Mouse (Mus musculus) liver, embryonic 11.5 days (tissue): ENCODE results near the gene Cntnap2. TPM values are rescaled to one million over a fixed set of nuclear protein-coding genes. Genes with fewer than 3 reads are reported as not detected.

Experiments used
- ATAC-seq: fragments of 200-750 bp; cut with Nextera tagmentation; replicated peaks from 2 replicates; pipeline ENCODE4 v1.8.0; 2017; ENCODE audit warnings: moderate number of reproducible peaks, mild to moderate bottlenecking, moderate TSS enrichment, moderate library complexity; ENCODE audit not compliant: low FRiP score
- DNase-seq: peaks from one replicate; pipeline ENCODE4 v3.0.0-alpha.2; 2017; ENCODE audit warnings: low spot score
- H3K27ac ChIP-seq: fragments of 300-500 bp; sonication (generic); 2 replicates; pipeline ENCODE4 v1.5.1; 2014; ENCODE audit warnings: mild to moderate bottlenecking, low read depth, low read length, control low read depth
- H3K27me3 ChIP-seq: fragments of 300-500 bp; sonication (generic); replicated peaks from 2 replicates; pipeline ENCODE4 v1.6.1; 2014; ENCODE audit warnings: low read length, mixed read lengths; ENCODE audit not compliant: control insufficient read depth, insufficient read depth
- H3K36me3 ChIP-seq: fragments of 300-500 bp; sonication (generic); 2 replicates; pipeline ENCODE4 v1.6.1; 2014; ENCODE audit warnings: mild to moderate bottlenecking, low read length, moderate library complexity, mixed read lengths; ENCODE audit not compliant: control insufficient read depth, insufficient read depth
- H3K4me1 ChIP-seq: fragments of 300-500 bp; sonication (generic); replicated peaks from 2 replicates; pipeline ENCODE4 v1.6.1; 2014; ENCODE audit warnings: low read length, mixed read lengths; ENCODE audit not compliant: control insufficient read depth, insufficient read depth
- H3K4me2 ChIP-seq: fragments of 300-500 bp; sonication (generic); 2 replicates; pipeline ENCODE4 v1.6.1; 2014; ENCODE audit warnings: mild to moderate bottlenecking, control low read depth, moderate library complexity
- H3K4me3 ChIP-seq: fragments of 300-500 bp; sonication (generic); 2 replicates; pipeline ENCODE4 v1.5.1; 2014; ENCODE audit warnings: low read depth, low read length, control low read depth
- H3K9ac ChIP-seq: fragments of 300-500 bp; sonication (generic); 2 replicates; pipeline ENCODE4 v1.6.1; 2014; ENCODE audit warnings: low read depth, low read length, control low read depth
- H3K9me3 ChIP-seq: fragments of 300-500 bp; sonication (generic); 2 replicates; pipeline ENCODE4 v1.6.1; 2016; ENCODE audit warnings: low read length, inconsistent platforms, mixed read lengths; ENCODE audit not compliant: control insufficient read depth
- WGBS: fragments of 180-500 bp; shearing (Covaris S2); extraction: QIAGEN DNeasy Blood & Tissue Kit; methylation state at CpG from one replicate; pipeline ENCODE4 v1.1.7; 2014; 5-methylcytosine and 5-hydroxymethylcytosine counted together
- polyA plus RNA-seq: library from polyadenylated mRNA; unstranded; fragments of >200 nt; fragmentation: Nextera tagmentation; extraction: Ambion mirVana; gene quantifications from 2 replicates; pipeline ENCODE4 v1.2.1, GENCODE M21; 2014

The Cntnap2 gene
- polyA plus RNA-seq, 1 experiment from 2014 or later, result 1.2 TPM

- ATAC-seq (no peak), DNase-seq (no peak)
- no peak overlapping the region for H3K9ac ChIP-seq
- no peaks in the 10 kb centered on the region for H3K36me3 ChIP-seq
- no peak overlapping the region for H3K27ac ChIP-seq
- H3K4me3 ChIP-seq, result no peak overlapping the region
- H3K27me3 ChIP-seq, result no peaks in the 10 kb centered on the region
- no peaks in the 10 kb centered on the region for H3K4me1 ChIP-seq
- H3K4me2 ChIP-seq, result no peak overlapping the region
- no peaks in the 10 kb centered on the region for H3K9me3 ChIP-seq
Measured at GRCm38 (mm10) chr6:46774529-46774928, 1715.4 kb downstream of the Cntnap2 start.

DNA sequence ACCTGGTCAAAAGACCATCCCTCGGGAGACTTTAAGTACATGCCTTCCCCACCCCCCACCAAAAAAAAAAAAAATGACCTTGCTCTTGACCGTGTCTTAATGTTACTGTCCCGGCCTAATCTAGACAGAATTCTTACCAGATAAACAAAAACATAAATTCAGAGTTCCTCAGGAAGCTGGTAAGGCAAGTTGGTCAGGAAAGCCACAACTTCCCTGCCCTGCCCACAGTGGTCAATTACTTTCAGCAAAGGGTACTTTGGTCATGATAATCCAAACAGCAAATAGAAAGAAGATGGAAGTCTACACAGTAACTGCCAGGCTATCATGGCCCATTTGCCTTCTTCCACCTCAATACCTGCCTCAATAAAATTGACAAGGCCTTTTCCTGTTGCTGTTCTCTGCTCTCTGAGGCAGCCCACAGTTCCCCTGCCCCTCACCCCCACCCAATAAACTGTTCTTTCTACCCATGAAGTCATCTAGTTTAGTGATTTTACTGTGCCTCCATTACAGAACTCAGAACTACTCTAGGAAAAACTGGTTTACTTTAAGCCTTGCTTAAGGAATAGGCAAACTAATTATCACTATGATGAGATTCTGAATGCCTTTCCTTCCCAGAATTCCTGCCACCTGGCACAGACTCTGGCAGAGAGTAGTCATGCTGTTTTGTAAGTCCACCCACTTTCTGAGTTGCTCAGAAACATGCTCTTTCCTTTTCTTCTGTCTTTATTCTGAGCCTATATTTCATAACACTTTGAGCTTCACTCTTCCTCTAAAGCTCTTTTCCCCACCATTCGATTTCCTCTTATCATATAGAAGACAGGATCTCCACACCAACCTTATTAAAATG lies 1743.3 kb downstream of the Cntnap2 start:
- ATAC-seq, result no peak
- Histone ChIP-seq H3K36me3 (no peaks in the 10 kb centered on the region), H3K9ac (no peak overlapping the region), H3K27me3 (no peaks in the 10 kb centered on the region), H3K4me1 (no peaks in the 10 kb centered on the region), H3K4me3 (no peak overlapping the region), H3K4me2 (no peak overlapping the region), H3K27ac (no peak overlapping the region), H3K9me3 (no peaks in the 10 kb centered on the region)
- WGBS, result 47% methylated on average over 4 of the region's 4 CpGs
- DNase-seq, result no peak

- no peak overlapping the region for H3K27ac ChIP-seq
- no peak overlapping the region for H3K4me3 ChIP-seq
- 72% methylated on average over 3 of the region's 3 CpGs for WGBS
Measured at GRCm38 (mm10) chr6:46856635-46857034, 1797.5 kb downstream of the Cntnap2 start.

GRCm38 (mm10) chr6:46861076-46861475 lies 1801.9 kb downstream of the Cntnap2 start:
- H3K27ac ChIP-seq, result no peak overlapping the region
- ATAC-seq (no peak), DNase-seq (no peak)
- no peak overlapping the region for H3K4me2 ChIP-seq
- no peaks in the 10 kb centered on the region for H3K9me3 ChIP-seq
- 17% methylated on average over 5 of the region's 5 CpGs for WGBS
- H3K27me3 ChIP-seq, result no peaks in the 10 kb centered on the region
- no peaks in the 10 kb centered on the region for H3K36me3 ChIP-seq
- H3K9ac ChIP-seq, result no peak overlapping the region
- no peaks in the 10 kb centered on the region for H3K4me1 ChIP-seq
- no peak overlapping the region for H3K4me3 ChIP-seq

More at GRCm38 (mm10) chr6:46856635-46857034, 1797.5 kb downstream of the Cntnap2 start:
- DNase-seq (no peak), ATAC-seq (no peak)
- H3K36me3 ChIP-seq, result no peaks in the 10 kb centered on the region
- H3K9me3 ChIP-seq, result no peaks in the 10 kb centered on the region
- no peaks in the 10 kb centered on the region for H3K4me1 ChIP-seq
- no peak overlapping the region for H3K4me2 ChIP-seq
- no peak overlapping the region for H3K9ac ChIP-seq
- no peaks in the 10 kb centered on the region for H3K27me3 ChIP-seq

- DNase-seq (no peak), ATAC-seq (no peak)
- no peaks in the 10 kb centered on the region for H3K4me1 ChIP-seq
- no peaks in the 10 kb centered on the region for H3K36me3 ChIP-seq
- no peaks in the 10 kb centered on the region for H3K27me3 ChIP-seq
- no peak overlapping the region for H3K27ac ChIP-seq
- H3K9me3 ChIP-seq, result no peaks in the 10 kb centered on the region
- H3K4me2 ChIP-seq, result no peak overlapping the region
- H3K4me3 ChIP-seq, result no peak overlapping the region
- no peak overlapping the region for H3K9ac ChIP-seq
Measured at GRCm38 (mm10) chr6:46866317-46866716, 1807.2 kb downstream of the Cntnap2 start.

DNA sequence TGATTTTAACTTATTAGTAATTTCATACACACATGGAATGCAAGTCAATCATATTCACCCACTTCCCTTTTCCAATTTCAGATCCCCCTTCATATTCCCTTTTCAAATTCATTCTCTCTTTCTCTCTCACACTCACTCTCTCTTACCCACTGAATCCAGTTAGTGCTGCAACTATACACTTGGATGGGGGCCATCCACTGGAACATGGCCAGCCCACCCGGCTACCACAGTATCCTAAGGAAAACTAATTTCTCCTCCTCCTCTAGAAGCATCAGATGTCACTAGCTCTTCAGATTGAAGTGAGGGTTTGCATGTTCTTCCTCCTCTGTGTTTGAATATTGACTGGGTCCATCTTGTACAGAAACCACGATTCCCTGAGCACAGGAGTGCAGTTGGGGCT lies 1827.1 kb downstream of the Cntnap2 start:
- ATAC-seq (no peak), DNase-seq (no peak)
- Histone ChIP-seq H3K27ac (no peak overlapping the region), H3K9me3 (no peaks in the 10 kb centered on the region), H3K4me3 (no peak overlapping the region), H3K9ac (no peak overlapping the region), H3K4me1 (no peaks in the 10 kb centered on the region), H3K36me3 (no peaks in the 10 kb centered on the region), H3K4me2 (no peak overlapping the region), H3K27me3 (no peaks in the 10 kb centered on the region)
- WGBS, result 78% methylated on average over 2 of the region's 2 CpGs

- no peaks in the 10 kb centered on the region for H3K4me1 ChIP-seq
- no peak overlapping the region for H3K4me3 ChIP-seq
- no peak for DNase-seq
- H3K27me3 ChIP-seq, result no peaks in the 10 kb centered on the region
- WGBS, result 78% methylated on average over 2 of the region's 2 CpGs
- H3K36me3 ChIP-seq, result no peaks in the 10 kb centered on the region
- no peak for ATAC-seq
- H3K27ac ChIP-seq, result no peak overlapping the region
- no peaks in the 10 kb centered on the region for H3K9me3 ChIP-seq
- H3K9ac ChIP-seq, result no peak overlapping the region
- H3K4me2 ChIP-seq, result no peak overlapping the region
Measured at GRCm38 (mm10) chr6:46909167-46909566, 1850.0 kb downstream of the Cntnap2 start.

DNA sequence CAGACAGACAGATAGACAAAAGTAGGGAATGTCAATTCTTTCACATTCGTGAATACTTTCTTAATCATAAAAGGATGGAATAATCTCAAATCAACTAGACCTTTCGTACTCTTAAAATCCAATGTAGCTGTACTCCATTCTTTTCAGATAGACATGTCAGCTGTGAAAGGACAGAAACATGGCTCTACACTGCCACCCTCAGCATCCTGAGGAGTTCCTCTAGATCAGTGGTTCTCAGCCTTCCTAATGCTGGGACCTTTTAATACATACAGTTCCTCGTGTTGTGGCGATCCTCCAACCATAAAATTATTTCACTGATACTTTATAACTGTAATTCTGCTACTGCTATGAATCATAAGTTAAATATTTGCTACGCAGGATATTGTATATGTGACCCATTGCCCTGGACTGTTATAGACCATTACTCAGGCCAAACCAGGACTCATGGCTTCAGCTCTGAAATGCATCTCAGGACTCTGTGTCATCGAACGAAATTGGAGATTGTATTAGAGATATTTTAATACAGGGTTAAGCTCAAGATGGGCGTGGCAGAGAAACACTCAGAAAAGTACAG lies 1859.6 kb downstream of the Cntnap2 start:
- Histone ChIP-seq H3K9ac (no peak overlapping the region), H3K4me3 (no peak overlapping the region), H3K4me1 (no peaks in the 10 kb centered on the region), H3K36me3 (no peaks in the 10 kb centered on the region), H3K27ac (no peak overlapping the region), H3K27me3 (no peaks in the 10 kb centered on the region), H3K9me3 (no peaks in the 10 kb centered on the region), H3K4me2 (no peak overlapping the region)
- WGBS, result 69% methylated on average over 8 of the region's 8 CpGs
- ATAC-seq (no peak), DNase-seq (no peak)

DNA sequence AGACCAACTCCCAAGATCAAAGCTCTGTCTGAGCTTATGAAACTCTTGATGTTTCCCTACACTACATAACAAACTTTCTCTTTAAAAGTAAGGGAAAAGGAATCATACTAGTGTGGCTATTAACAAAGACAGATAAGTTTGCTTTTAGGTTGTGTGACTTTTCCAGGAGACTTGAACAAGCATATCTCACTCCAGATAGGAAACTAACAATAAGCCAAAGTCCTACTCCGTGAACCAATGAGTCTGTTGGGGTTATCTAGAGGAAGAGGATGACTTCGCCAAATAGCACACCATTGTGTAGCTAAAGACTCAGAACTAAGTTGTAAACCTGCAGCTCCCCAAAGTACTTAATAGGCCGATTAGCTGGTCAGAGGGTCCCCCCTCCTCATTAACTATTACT lies 1860.8 kb downstream of the Cntnap2 start:
- no peak for ATAC-seq
- Histone ChIP-seq H3K9ac (no peak overlapping the region), H3K4me2 (no peak overlapping the region), H3K27ac (no peak overlapping the region), H3K27me3 (no peaks in the 10 kb centered on the region), H3K4me3 (no peak overlapping the region), H3K9me3 (no peaks in the 10 kb centered on the region), H3K36me3 (no peaks in the 10 kb centered on the region), H3K4me1 (no peaks in the 10 kb centered on the region)
- WGBS, result 70% methylated on average over 3 of the region's 3 CpGs
- no peak for DNase-seq
